Mouse (Mus musculus) limb, embryonic 13.5 days (tissue): ENCODE measurements around the gene Spint1. TPM values are rescaled to one million over a fixed set of nuclear protein-coding genes. Genes with fewer than 3 reads are reported as not detected.

Experiments
- ATAC-seq: fragments of 200-750 bp; cut with Nextera tagmentation; 2 replicates; pipeline ENCODE4 v1.8.0; 2017; ENCODE audit warnings: low read depth, moderate number of reproducible peaks, moderate TSS enrichment; ENCODE audit not compliant: low FRiP score
- H3K27ac ChIP-seq: fragments of 300-500 bp; sonication (generic); 2 replicates; pipeline ENCODE4 v1.5.1; 2015; ENCODE audit warnings: inconsistent platforms, mild to moderate bottlenecking, moderate library complexity
- H3K27me3 ChIP-seq: fragments of 300-500 bp; sonication (generic); 2 replicates; pipeline ENCODE4 v1.6.1; 2015; ENCODE audit warnings: mild to moderate bottlenecking, inconsistent platforms
- H3K36me3 ChIP-seq: fragments of 300-500 bp; sonication (generic); 2 replicates; pipeline ENCODE4 v1.6.1; 2015; ENCODE audit warnings: inconsistent platforms, mild to moderate bottlenecking, moderate library complexity
- H3K4me1 ChIP-seq: fragments of 300-500 bp; sonication (generic); 2 replicates; pipeline ENCODE4 v1.6.1; 2015; ENCODE audit warnings: inconsistent platforms
- H3K4me2 ChIP-seq: fragments of 300-500 bp; sonication (generic); replicated peaks from 2 replicates; pipeline ENCODE4 v1.6.1; 2015; ENCODE audit warnings: inconsistent platforms, mild to moderate bottlenecking, moderate library complexity
- H3K4me3 ChIP-seq: fragments of 300-500 bp; sonication (generic); 2 replicates; pipeline ENCODE4 v1.5.1; 2015; ENCODE audit warnings: moderate library complexity, mild to moderate bottlenecking, inconsistent platforms
- H3K9ac ChIP-seq: fragments of 300-500 bp; sonication (generic); 2 replicates; pipeline ENCODE4 v1.6.1; 2015; ENCODE audit warnings: mild to moderate bottlenecking, inconsistent platforms
- H3K9me3 ChIP-seq: fragments of 300-500 bp; sonication (generic); 2 replicates; pipeline ENCODE4 v1.6.1; 2016; ENCODE audit warnings: inconsistent platforms
- WGBS: fragments of 180-500 bp; shearing (Covaris S2); methylation state at CpG from one replicate; pipeline ENCODE4 v1.1.7; 2015; 5-methylcytosine and 5-hydroxymethylcytosine counted together
- polyA plus RNA-seq: library from polyadenylated mRNA; unstranded; fragments of >200 nt; fragmentation: Nextera tagmentation; extraction: Ambion mirVana; gene quantifications from 2 replicates; pipeline ENCODE4 v1.2.1, GENCODE M21; 2015

Gene Spint1
- polyA plus RNA-seq, 1 experiment from 2014 or later = 9.4 TPM

DNA sequence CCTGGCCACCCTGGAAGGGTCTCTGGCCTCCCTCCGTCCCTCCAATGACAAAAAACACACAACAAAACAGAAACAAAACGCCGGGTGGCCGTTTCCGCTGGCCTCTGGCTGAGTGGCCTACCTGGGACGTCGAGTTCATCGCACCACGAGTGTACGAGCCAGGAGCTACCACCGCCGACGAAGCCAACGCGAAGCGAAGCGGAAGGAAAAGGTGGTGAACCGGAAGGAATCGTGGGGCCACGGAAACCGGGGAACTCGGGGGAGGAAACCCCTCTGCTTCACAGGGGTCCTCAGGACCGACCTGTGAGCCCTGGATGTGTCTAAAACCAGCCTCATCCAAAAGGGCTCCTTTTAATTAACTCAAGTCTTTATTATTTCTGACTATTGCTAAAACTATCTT lies 40.6 kb downstream of the Spint1 start:
- H3K36me3 ChIP-seq = no peaks in the 10 kb centered on the region

GRCm38 (mm10) chr2:119281899-119282565 lies 44.9 kb downstream of the Spint1 start:
- H3K4me1 ChIP-seq = peaks cover 9% of the 10 kb centered on the region; the same call in 1 of the 2 replicates
- no peaks in the 10 kb centered on the region for H3K9me3 ChIP-seq
- no peak overlapping the region for H3K9ac ChIP-seq
- no peaks in the 10 kb centered on the region for H3K36me3 ChIP-seq
- H3K27ac ChIP-seq = no peak overlapping the region
- H3K4me2 ChIP-seq = no peak overlapping the region
- no peaks in the 10 kb centered on the region for H3K27me3 ChIP-seq
- ATAC-seq = no peak
- 82% methylated on average over 7 of the region's 7 CpGs for WGBS
- no peak overlapping the region for H3K4me3 ChIP-seq

More for the DNA sequence above, 40.6 kb downstream of the Spint1 start:
- no peak for ATAC-seq
- no peak overlapping the region for H3K9ac ChIP-seq
- no peaks in the 10 kb centered on the region for H3K27me3 ChIP-seq
- no peak overlapping the region for H3K4me3 ChIP-seq
- H3K9me3 ChIP-seq = no peaks in the 10 kb centered on the region
- H3K4me1 ChIP-seq = 0 out of 2 replicates have a peak, but pooled peaks cover under 1% of the 10 kb centered on the region
- no peak overlapping the region for H3K4me2 ChIP-seq
- H3K27ac ChIP-seq = no peak overlapping the region
- WGBS = 90% methylated on average over 23 of the region's 23 CpGs

- 91% methylated on average over 5 of the region's 5 CpGs for WGBS
- H3K36me3 ChIP-seq = peaks cover 24% of the 10 kb centered on the region
- no peak overlapping the region for H3K4me3 ChIP-seq
- no peaks in the 10 kb centered on the region for H3K27me3 ChIP-seq
- H3K4me1 ChIP-seq = peaks cover 26% of the 10 kb centered on the region
- no peak for ATAC-seq
- H3K9ac ChIP-seq = peak overlapping the region; percentile 60; the same call in 1 of the 2 replicates
- no peak overlapping the region for H3K4me2 ChIP-seq
- no peaks in the 10 kb centered on the region for H3K9me3 ChIP-seq
- no peak overlapping the region for H3K27ac ChIP-seq
Measured at GRCm38 (mm10) chr2:119287372-119287771, 50.2 kb downstream of the Spint1 start.

DNA sequence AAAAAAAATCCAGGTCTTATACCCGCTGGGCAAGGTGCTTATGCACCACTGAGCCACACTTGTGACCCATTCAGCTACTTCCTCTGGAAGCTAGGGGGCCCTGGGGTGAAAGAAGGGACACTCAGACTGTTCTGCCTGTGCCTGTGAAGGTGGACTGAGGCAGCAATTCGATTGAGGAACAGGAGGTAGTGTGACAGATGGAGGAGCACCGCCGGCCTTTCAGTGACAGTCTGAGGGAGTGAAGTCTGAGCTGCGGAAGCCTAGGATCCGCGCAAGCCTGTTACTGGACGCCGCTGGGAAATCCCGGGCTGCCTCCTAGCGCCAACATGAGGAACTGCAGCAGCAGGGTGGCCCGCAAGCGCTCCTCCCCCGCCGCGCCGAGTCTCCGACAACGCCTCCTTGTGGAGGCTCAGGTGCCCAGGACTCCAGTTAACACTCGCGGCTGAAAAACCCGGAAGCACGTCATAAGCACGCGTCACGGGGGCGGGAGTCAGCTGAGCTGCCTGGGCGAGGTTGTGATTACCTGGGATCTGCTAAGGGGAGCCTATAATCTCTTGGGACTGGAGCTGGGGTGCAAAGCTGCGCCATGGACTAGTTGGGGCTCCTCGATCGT lies 51.2 kb downstream of the Spint1 start, which contains the start of gene Vps18:
TSS of gene Vps18 (plus strand) at position 471 of the 613 bp plus-strand sequence.
- under 1% methylated on average over 31 of the region's 31 CpGs for WGBS
- Histone ChIP-seq H3K4me1 (peaks cover 19% of the 10 kb centered on the region), H3K27ac (peak within 1 kb of the TSS; percentile 33; the same call in 1 of the 2 replicates), H3K9me3 (no peaks in the 10 kb centered on the region), H3K36me3 (peaks cover 34% of the 10 kb centered on the region), H3K4me3 (peak within 1 kb of the TSS; percentile 78), H3K27me3 (no peaks in the 10 kb centered on the region), H3K4me2 (peak within 1 kb of the TSS; percentile 92), H3K9ac (peak within 1 kb of the TSS; percentile 87)
- ATAC-seq = peak; percentile 96

DNA sequence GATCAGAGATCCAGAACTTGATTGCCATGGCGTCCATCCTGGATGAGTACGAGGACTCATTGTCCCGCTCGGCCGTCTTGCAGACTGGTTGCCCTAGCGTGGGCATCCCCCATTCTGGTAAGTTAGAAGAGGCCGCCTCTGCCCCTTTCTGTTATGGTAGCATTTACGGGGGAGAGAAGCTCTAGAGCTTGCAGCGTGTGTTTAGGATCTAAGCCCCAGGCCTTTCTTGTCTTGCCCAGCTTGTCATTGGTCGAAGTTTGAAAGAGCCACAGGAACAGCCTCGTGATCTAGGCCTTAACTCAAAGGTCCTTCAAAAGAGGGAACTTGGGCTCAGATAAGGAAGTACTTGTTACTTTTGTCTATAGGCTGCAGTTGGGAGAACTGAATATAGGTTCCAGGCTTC lies 51.9 kb downstream of the Spint1 start:
- Histone ChIP-seq H3K9ac (peak overlapping the region; percentile 87), H3K27me3 (no peaks in the 10 kb centered on the region), H3K36me3 (peaks cover 41% of the 10 kb centered on the region), H3K9me3 (no peaks in the 10 kb centered on the region), H3K4me2 (peak overlapping the region; percentile 92), H3K4me3 (peak overlapping the region; percentile 78), H3K4me1 (peaks cover 16% of the 10 kb centered on the region), H3K27ac (peak overlapping the region; percentile 33; the same call in 1 of the 2 replicates)
- ATAC-seq = peak; percentile 21; the same call in 1 of the 2 replicates
- 2% methylated on average over 11 of the region's 11 CpGs for WGBS

- Histone ChIP-seq H3K27ac (no peak overlapping the region), H3K4me2 (no peak overlapping the region), H3K27me3 (no peaks in the 10 kb centered on the region), H3K4me3 (no peak overlapping the region), H3K36me3 (peaks cover 67% of the 10 kb centered on the region), H3K9ac (no peak overlapping the region), H3K9me3 (no peaks in the 10 kb centered on the region), H3K4me1 (peaks cover 16% of the 10 kb centered on the region)
- WGBS = 94% methylated on average over 5 of the region's 5 CpGs
- no peak for ATAC-seq
Measured at GRCm38 (mm10) chr2:119292281-119292680, 55.1 kb downstream of the Spint1 start.

- Histone ChIP-seq H3K27ac (no peak overlapping the region), H3K4me1 (peaks cover 16% of the 10 kb centered on the region), H3K27me3 (no peaks in the 10 kb centered on the region), H3K9me3 (no peaks in the 10 kb centered on the region), H3K4me2 (no peak overlapping the region), H3K36me3 (peaks cover 73% of the 10 kb centered on the region), H3K9ac (no peak overlapping the region), H3K4me3 (no peak overlapping the region)
- no peak for ATAC-seq
- 96% methylated on average over 17 of the region's 17 CpGs for WGBS
Measured at GRCm38 (mm10) chr2:119292852-119293251, 55.7 kb downstream of the Spint1 start.

DNA sequence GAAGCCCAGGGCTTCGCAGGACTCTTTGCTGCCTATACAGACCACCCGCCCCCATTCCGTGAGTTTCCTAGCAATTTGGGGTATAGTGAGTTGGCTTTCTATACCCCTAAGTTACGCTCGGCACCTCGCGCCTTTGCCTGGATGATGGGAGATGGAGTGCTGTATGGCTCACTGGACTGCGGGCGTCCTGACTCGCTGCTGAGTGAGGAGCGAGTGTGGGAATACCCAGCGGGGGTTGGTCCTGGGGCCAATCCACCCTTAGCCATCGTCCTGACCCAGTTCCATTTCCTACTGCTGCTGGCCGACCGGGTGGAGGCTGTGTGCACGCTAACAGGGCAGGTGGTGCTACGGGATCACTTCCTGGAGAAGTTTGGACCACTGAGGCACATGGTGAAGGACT lies 56.1 kb downstream of the Spint1 start:
- no peak for ATAC-seq
- 95% methylated on average over 17 of the region's 17 CpGs for WGBS

GRCm38 (mm10) chr2:119293776-119294390 lies 56.7 kb downstream of the Spint1 start:
- Histone ChIP-seq H3K4me2 (no peak overlapping the region), H3K27ac (no peak overlapping the region), H3K27me3 (no peaks in the 10 kb centered on the region), H3K4me3 (no peak overlapping the region), H3K9ac (no peak overlapping the region), H3K9me3 (no peaks in the 10 kb centered on the region), H3K36me3 (peaks cover 83% of the 10 kb centered on the region), H3K4me1 (peaks cover 12% of the 10 kb centered on the region)
- WGBS = 94% methylated on average over 34 of the region's 34 CpGs
- ATAC-seq = no peak

More for the DNA sequence above, 56.1 kb downstream of the Spint1 start:
- Histone ChIP-seq H3K9ac (no peak overlapping the region), H3K36me3 (peaks cover 77% of the 10 kb centered on the region), H3K4me3 (no peak overlapping the region), H3K4me1 (peaks cover 12% of the 10 kb centered on the region), H3K4me2 (no peak overlapping the region), H3K27me3 (no peaks in the 10 kb centered on the region), H3K27ac (no peak overlapping the region), H3K9me3 (no peaks in the 10 kb centered on the region)

DNA sequence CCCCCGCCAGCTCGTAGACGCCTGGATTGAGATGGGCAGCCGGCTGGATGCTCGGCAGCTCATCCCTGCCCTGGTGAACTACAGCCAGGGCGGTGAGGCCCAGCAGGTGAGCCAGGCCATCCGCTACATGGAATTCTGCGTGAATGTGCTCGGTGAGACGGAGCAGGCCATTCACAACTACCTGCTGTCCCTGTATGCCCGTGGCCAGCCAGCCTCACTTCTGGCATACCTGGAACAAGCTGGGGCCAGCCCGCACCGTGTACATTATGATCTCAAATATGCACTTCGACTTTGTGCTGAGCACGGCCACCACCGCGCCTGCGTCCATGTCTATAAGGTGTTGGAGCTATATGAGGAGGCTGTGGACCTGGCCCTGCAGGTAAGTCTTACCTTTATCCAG lies 57.2 kb downstream of the Spint1 start:
- Histone ChIP-seq H3K4me1 (peaks cover 9% of the 10 kb centered on the region), H3K9ac (no peak overlapping the region), H3K4me2 (no peak overlapping the region), H3K4me3 (no peak overlapping the region), H3K36me3 (peaks cover 88% of the 10 kb centered on the region), H3K27me3 (no peaks in the 10 kb centered on the region), H3K27ac (no peak overlapping the region), H3K9me3 (no peaks in the 10 kb centered on the region)
- no peak for ATAC-seq
- WGBS = 94% methylated on average over 18 of the region's 18 CpGs

DNA sequence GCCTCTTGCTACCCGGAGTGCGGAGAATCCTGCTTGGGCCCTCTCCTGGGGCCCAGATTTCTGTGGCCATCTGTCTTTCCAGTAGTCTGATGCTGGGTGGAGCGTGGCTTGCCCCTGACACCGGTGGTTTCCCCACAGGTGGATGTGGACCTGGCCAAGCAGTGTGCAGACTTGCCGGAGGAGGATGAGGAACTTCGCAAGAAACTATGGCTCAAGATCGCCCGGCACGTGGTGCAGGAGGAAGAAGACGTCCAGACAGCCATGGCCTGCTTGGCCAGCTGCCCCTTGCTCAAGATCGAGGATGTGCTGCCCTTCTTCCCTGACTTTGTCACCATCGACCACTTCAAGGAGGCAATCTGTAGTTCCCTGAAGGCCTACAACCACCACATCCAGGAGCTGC lies 59.6 kb downstream of the Spint1 start:
- no peaks in the 10 kb centered on the region for H3K9me3 ChIP-seq
- no peak overlapping the region for H3K4me3 ChIP-seq
- no peak overlapping the region for H3K4me2 ChIP-seq
- WGBS = 91% methylated on average over 12 of the region's 12 CpGs
- no peak overlapping the region for H3K9ac ChIP-seq
- ATAC-seq = no peak
- H3K36me3 ChIP-seq = peaks cover 82% of the 10 kb centered on the region
- no peak overlapping the region for H3K27ac ChIP-seq
- no peaks in the 10 kb centered on the region for H3K27me3 ChIP-seq
- H3K4me1 ChIP-seq = peaks cover 17% of the 10 kb centered on the region

GRCm38 (mm10) chr2:119297506-119297905 lies 60.3 kb downstream of the Spint1 start:
- ATAC-seq = no peak
- peaks cover 17% of the 10 kb centered on the region for H3K4me1 ChIP-seq
- H3K27ac ChIP-seq = no peak overlapping the region
- no peaks in the 10 kb centered on the region for H3K27me3 ChIP-seq
- H3K9me3 ChIP-seq = no peaks in the 10 kb centered on the region
- no peak overlapping the region for H3K4me3 ChIP-seq
- H3K36me3 ChIP-seq = peaks cover 74% of the 10 kb centered on the region
- 88% methylated on average over 19 of the region's 19 CpGs for WGBS
- H3K9ac ChIP-seq = no peak overlapping the region
- no peak overlapping the region for H3K4me2 ChIP-seq
